Mouse (Mus musculus): ENCODE data around the gene Dennd2a. TPM values are rescaled to one million over a fixed set of nuclear protein-coding genes. Genes with fewer than 3 reads are reported as not detected.

Dennd2a gene
- total RNA-seq, 1 experiment = 22.1 TPM

DNA sequence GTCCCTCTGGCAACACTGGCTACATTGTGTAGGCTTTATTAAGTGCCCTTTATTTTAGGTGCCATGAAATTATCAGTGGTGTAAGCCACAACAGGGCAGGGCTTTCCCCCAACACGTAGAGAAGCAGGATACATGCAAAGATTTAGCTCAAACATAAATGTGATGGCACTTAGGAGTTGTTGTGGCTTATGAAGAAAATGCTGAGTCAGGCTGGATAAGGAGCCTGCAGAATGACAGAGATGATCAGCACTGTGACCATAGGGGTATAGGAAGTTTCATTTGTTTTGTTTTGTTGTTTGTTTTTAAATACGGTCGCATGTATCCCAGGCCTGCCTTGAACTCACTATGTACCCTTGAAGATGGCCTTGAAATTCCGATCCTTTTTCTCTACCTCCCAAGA, 65.5 kb downstream of the Dennd2a start:
- Histone ChIP-seq H3K4me3 (ENCODE audit: insufficient read depth in 1 of 2, low read depth in 1 of 2, low read length in 2 of 2, poor library complexity in 1 of 2, severe bottlenecking in 1 of 2) (no peak overlapping the region), H3K9ac (ENCODE audit: insufficient read depth, low read depth, low read length, poor library complexity, severe bottlenecking) (no peak overlapping the region), H3K9me3 (ENCODE audit: control insufficient read depth, insufficient read depth, low read depth, low read length) (no peaks in the 10 kb centered on the region), H3K4me1 (ENCODE audit: control insufficient read depth in 2 of 2, insufficient read depth in 2 of 2, low read length in 2 of 2, poor library complexity in 1 of 2) (no peaks in the 10 kb centered on the region), H3K36me3 (ENCODE audit: control insufficient read depth, insufficient read depth, low read length, poor library complexity, severe bottlenecking) (peaks cover 47% of the 10 kb centered on the region; the same call in 1 of the 2 replicates), H3K27ac (ENCODE audit: insufficient read depth, low read depth, low read length, poor library complexity, severe bottlenecking) (no peak overlapping the region)
- in situ Hi-C loops (cut with MboI; ENCODE audit: low sequenced_read_pairs in 2 of 2, unreplicated experiment in 2 of 2) = no loop called here
- TF ChIP-seq ZNF384 (IDR thresholded peaks at IDR 0.05; ENCODE audit: low read depth, low read length) (no peak), ZC3H11A (IDR thresholded peaks at IDR 0.05; ENCODE audit: borderline replicate concordance, low read depth, low read length) (no peak), CHD2 (IDR thresholded peaks at IDR 0.05; ENCODE audit: low read depth, low read length) (no peak), MAFK (IDR thresholded peaks at IDR 0.05; ENCODE audit: insufficient read depth, low read depth, low read length) (peak; percentile 67), HCFC1 (IDR thresholded peaks at IDR 0.05; ENCODE audit: borderline replicate concordance, insufficient read depth, low read length) (no peak)
- no peak for DNase-seq (ENCODE audit: low read depth, low spot score)

DNA sequence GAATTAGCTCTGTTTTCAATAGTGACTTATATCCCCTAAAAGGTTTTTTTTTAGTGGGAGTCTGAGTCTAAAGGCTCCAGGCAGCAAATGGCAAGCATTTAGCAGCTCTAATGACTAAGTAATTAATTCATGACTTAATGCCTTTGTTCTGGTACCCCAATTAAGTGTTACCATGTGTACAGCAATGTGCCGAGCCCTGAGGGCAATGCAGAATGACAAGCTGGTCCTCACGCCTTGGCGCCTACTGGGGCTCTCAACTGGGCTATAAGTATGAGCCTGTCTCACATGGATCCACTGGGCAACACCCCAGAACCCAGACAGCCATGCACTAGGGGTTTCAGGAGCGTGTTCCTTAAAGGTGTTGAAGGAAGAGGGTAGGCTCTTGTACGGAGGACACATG, 66.5 kb downstream of the Dennd2a start:
- peaks cover 39% of the 10 kb centered on the region; the same call in 1 of the 2 replicates for H3K36me3 ChIP-seq (ENCODE audit: control insufficient read depth, insufficient read depth, low read length, poor library complexity, severe bottlenecking)
- DNase-seq (ENCODE audit: low read depth, low spot score) = no peak

DNA sequence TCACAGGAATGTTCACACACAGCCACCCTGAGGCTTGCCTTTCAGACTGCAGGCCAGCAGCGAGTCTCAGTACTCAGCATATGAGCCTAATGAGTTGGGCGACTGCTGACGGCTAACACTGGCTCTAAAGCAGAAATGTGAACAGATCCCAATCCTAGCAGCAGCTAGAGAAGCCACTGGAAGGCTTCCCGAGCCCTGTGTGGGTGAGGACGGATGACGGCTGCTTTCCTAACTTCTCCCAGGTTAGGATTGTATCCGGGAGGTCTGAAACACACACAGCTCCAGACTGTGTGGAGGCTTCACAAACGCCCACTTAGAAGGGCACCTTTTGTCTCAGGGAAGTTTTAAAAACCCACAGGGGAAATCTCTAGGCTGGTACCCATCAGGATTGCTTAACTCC, 69.4 kb downstream of the Dennd2a start:
- DNase-seq (ENCODE audit: low read depth, low spot score) = no peak
- H3K27ac ChIP-seq (ENCODE audit: insufficient read depth, low read depth, low read length, poor library complexity, severe bottlenecking) = no peak overlapping the region
- no peaks in the 10 kb centered on the region for H3K9me3 ChIP-seq (ENCODE audit: control insufficient read depth, insufficient read depth, low read depth, low read length)
- no peak for TF ChIP-seq MAFK (IDR thresholded peaks at IDR 0.05; ENCODE audit: insufficient read depth, low read depth, low read length)
- no peak for TF ChIP-seq ZNF384 (IDR thresholded peaks at IDR 0.05; ENCODE audit: low read depth, low read length)
- TF ChIP-seq ZC3H11A (IDR thresholded peaks at IDR 0.05; ENCODE audit: borderline replicate concordance, low read depth, low read length) = no peak
- no peak for TF ChIP-seq CHD2 (IDR thresholded peaks at IDR 0.05; ENCODE audit: low read depth, low read length)
- TF ChIP-seq HCFC1 (IDR thresholded peaks at IDR 0.05; ENCODE audit: borderline replicate concordance, insufficient read depth, low read length) = no peak
- H3K4me1 ChIP-seq (ENCODE audit: control insufficient read depth in 2 of 2, insufficient read depth in 2 of 2, low read length in 2 of 2, poor library complexity in 1 of 2) = no peaks in the 10 kb centered on the region
- H3K9ac ChIP-seq (ENCODE audit: insufficient read depth, low read depth, low read length, poor library complexity, severe bottlenecking) = no peak overlapping the region
- in situ Hi-C loops (cut with MboI; ENCODE audit: low sequenced_read_pairs in 2 of 2, unreplicated experiment in 2 of 2) = no loop called here
- no peak overlapping the region for H3K4me3 ChIP-seq (ENCODE audit: insufficient read depth in 1 of 2, low read depth in 1 of 2, low read length in 2 of 2, poor library complexity in 1 of 2, severe bottlenecking in 1 of 2)
- H3K36me3 ChIP-seq (ENCODE audit: control insufficient read depth, insufficient read depth, low read length, poor library complexity, severe bottlenecking) = peaks cover 36% of the 10 kb centered on the region; the same call in 1 of the 2 replicates

More for the DNA sequence above, 66.5 kb downstream of the Dennd2a start:
- no peaks in the 10 kb centered on the region for H3K4me1 ChIP-seq (ENCODE audit: control insufficient read depth in 2 of 2, insufficient read depth in 2 of 2, low read length in 2 of 2, poor library complexity in 1 of 2)
- no peak for TF ChIP-seq ZNF384 (IDR thresholded peaks at IDR 0.05; ENCODE audit: low read depth, low read length)
- TF ChIP-seq CHD2 (IDR thresholded peaks at IDR 0.05; ENCODE audit: low read depth, low read length) = no peak
- TF ChIP-seq ZC3H11A (IDR thresholded peaks at IDR 0.05; ENCODE audit: borderline replicate concordance, low read depth, low read length) = no peak
- no peak for TF ChIP-seq HCFC1 (IDR thresholded peaks at IDR 0.05; ENCODE audit: borderline replicate concordance, insufficient read depth, low read length)
- TF ChIP-seq MAFK (IDR thresholded peaks at IDR 0.05; ENCODE audit: insufficient read depth, low read depth, low read length) = no peak
- H3K9ac ChIP-seq (ENCODE audit: insufficient read depth, low read depth, low read length, poor library complexity, severe bottlenecking) = no peak overlapping the region
- no peaks in the 10 kb centered on the region for H3K9me3 ChIP-seq (ENCODE audit: control insufficient read depth, insufficient read depth, low read depth, low read length)
- H3K4me3 ChIP-seq (ENCODE audit: insufficient read depth in 1 of 2, low read depth in 1 of 2, low read length in 2 of 2, poor library complexity in 1 of 2, severe bottlenecking in 1 of 2) = no peak overlapping the region
- in situ Hi-C loops (cut with MboI; ENCODE audit: low sequenced_read_pairs in 2 of 2, unreplicated experiment in 2 of 2) = no loop called here
- no peak overlapping the region for H3K27ac ChIP-seq (ENCODE audit: insufficient read depth, low read depth, low read length, poor library complexity, severe bottlenecking)

DNA sequence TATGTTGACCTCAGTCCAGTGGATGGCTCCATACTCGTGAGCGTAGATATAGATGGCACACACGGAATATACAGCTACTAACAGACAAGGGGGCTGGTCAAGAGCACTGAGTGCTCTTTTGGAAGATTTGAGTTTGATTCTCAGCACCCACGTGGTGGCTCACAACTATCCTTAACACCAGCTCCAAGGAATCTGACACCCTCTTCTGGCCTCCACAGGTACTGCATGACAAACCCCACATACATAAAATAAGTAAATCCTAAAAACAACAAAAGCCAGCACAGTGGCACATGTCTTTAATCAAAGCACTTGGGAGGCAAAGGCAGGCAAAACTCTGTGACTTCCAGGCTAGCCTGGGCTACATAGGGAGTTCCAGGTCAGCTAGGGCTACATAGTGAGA, 74.0 kb downstream of the Dennd2a start:
- in situ Hi-C loops (cut with MboI; ENCODE audit: low sequenced_read_pairs in 2 of 2, unreplicated experiment in 2 of 2) = no loop called here

More for the DNA sequence above, 74.0 kb downstream of the Dennd2a start:
- H3K27ac ChIP-seq (ENCODE audit: insufficient read depth, low read depth, low read length, poor library complexity, severe bottlenecking) = no peak overlapping the region
- no peak for TF ChIP-seq HCFC1 (IDR thresholded peaks at IDR 0.05; ENCODE audit: borderline replicate concordance, insufficient read depth, low read length)
- no peak for TF ChIP-seq ZNF384 (IDR thresholded peaks at IDR 0.05; ENCODE audit: low read depth, low read length)
- no peak for TF ChIP-seq MAFK (IDR thresholded peaks at IDR 0.05; ENCODE audit: insufficient read depth, low read depth, low read length)
- TF ChIP-seq ZC3H11A (IDR thresholded peaks at IDR 0.05; ENCODE audit: borderline replicate concordance, low read depth, low read length) = no peak
- no peak for TF ChIP-seq CHD2 (IDR thresholded peaks at IDR 0.05; ENCODE audit: low read depth, low read length)
- H3K9ac ChIP-seq (ENCODE audit: insufficient read depth, low read depth, low read length, poor library complexity, severe bottlenecking) = no peak overlapping the region
- H3K9me3 ChIP-seq (ENCODE audit: control insufficient read depth, insufficient read depth, low read depth, low read length) = no peaks in the 10 kb centered on the region
- no peak for DNase-seq (ENCODE audit: low read depth, low spot score)
- no peaks in the 10 kb centered on the region for H3K4me1 ChIP-seq (ENCODE audit: control insufficient read depth in 2 of 2, insufficient read depth in 2 of 2, low read length in 2 of 2, poor library complexity in 1 of 2)
- no peak overlapping the region for H3K4me3 ChIP-seq (ENCODE audit: insufficient read depth in 1 of 2, low read depth in 1 of 2, low read length in 2 of 2, poor library complexity in 1 of 2, severe bottlenecking in 1 of 2)
- peaks cover 35% of the 10 kb centered on the region for H3K36me3 ChIP-seq (ENCODE audit: control insufficient read depth, insufficient read depth, low read length, poor library complexity, severe bottlenecking)
